Mouse (Mus musculus) liver, postnatal 0 days (tissue): ENCODE measurements around the gene Lrriq1. TPM values are rescaled to one million over a fixed set of nuclear protein-coding genes. Genes with fewer than 3 reads are reported as not detected.

Experiments used
- ATAC-seq: fragments of 200-750 bp; cut with Nextera tagmentation; 2 replicates; pipeline ENCODE4 v1.8.0; 2017; ENCODE audit warnings: mild to moderate bottlenecking, moderate library complexity
- DNase-seq: peaks from one replicate; pipeline ENCODE4 v3.0.0-alpha.2; 2016
- H3K27ac ChIP-seq: fragments of 300-500 bp; sonication (generic); 2 replicates; pipeline ENCODE4 v1.5.1; 2014; ENCODE audit warnings: antibody characterized with exemption, moderate library complexity, mild to moderate bottlenecking, low read depth
- H3K27me3 ChIP-seq: fragments of 300-500 bp; sonication (generic); 2 replicates; pipeline ENCODE4 v1.6.1; 2014; ENCODE audit warnings: low read length, control low read depth, mixed read lengths; ENCODE audit not compliant: insufficient read depth
- H3K36me3 ChIP-seq: fragments of 300-500 bp; sonication (generic); replicated peaks from 2 replicates; pipeline ENCODE4 v1.6.1; 2014; ENCODE audit warnings: mild to moderate bottlenecking, control low read depth, low read length, moderate library complexity, mixed read lengths; ENCODE audit not compliant: insufficient read depth
- H3K4me1 ChIP-seq: fragments of 300-500 bp; sonication (generic); 2 replicates; pipeline ENCODE4 v1.6.1; 2014; ENCODE audit warnings: antibody characterized with exemption, mild to moderate bottlenecking, control low read depth; ENCODE audit not compliant: insufficient read depth
- H3K4me2 ChIP-seq: fragments of 300-500 bp; sonication (generic); 2 replicates; pipeline ENCODE4 v1.6.1; 2014; ENCODE audit warnings: low read depth, mild to moderate bottlenecking, low read length, moderate library complexity, mixed read lengths
- H3K4me3 ChIP-seq: fragments of 300-500 bp; sonication (generic); 2 replicates; pipeline ENCODE4 v1.5.1; 2014; ENCODE audit warnings: low read depth, low read length
- H3K9ac ChIP-seq: fragments of 300-500 bp; sonication (generic); replicated peaks from 2 replicates; pipeline ENCODE4 v1.6.1; 2014; ENCODE audit warnings: mild to moderate bottlenecking, moderate library complexity
- H3K9me3 ChIP-seq: fragments of 300-500 bp; sonication (generic); 2 replicates; pipeline ENCODE4 v1.6.1; 2016; ENCODE audit warnings: mild to moderate bottlenecking, control low read depth, low read length, mixed read lengths
- CTCF ChIP-seq: sonication (generic); IDR thresholded peaks from 2 replicates; pipeline ENCODE4 v1.5.1; 2016; ENCODE audit warnings: antibody characterized with exemption, low read depth
- EP300 ChIP-seq: IDR thresholded peaks from 2 replicates; pipeline ENCODE4 v1.6.1; 2016; ENCODE audit warnings: antibody characterized with exemption, low read depth, mild to moderate bottlenecking
- whole genome bisulfite sequencing: fragments of 180-500 bp; shearing (Covaris S2); extraction: QIAGEN DNeasy Blood & Tissue Kit; methylation state at CpG from one replicate; pipeline ENCODE4 v1.1.7; 2014; ENCODE audit not compliant: insufficient replicate concordance; 5-methylcytosine and 5-hydroxymethylcytosine counted together
- polyA plus RNA-seq: library from polyadenylated mRNA; unstranded; fragments of >200 nt; fragmentation: Nextera tagmentation; extraction: Ambion mirVana; gene quantifications from 2 replicates; pipeline ENCODE4 v1.2.1, GENCODE M21; 2015

Lrriq1 gene
- polyA plus RNA-seq, 1 experiment from 2014 or later, result not detected

DNA sequence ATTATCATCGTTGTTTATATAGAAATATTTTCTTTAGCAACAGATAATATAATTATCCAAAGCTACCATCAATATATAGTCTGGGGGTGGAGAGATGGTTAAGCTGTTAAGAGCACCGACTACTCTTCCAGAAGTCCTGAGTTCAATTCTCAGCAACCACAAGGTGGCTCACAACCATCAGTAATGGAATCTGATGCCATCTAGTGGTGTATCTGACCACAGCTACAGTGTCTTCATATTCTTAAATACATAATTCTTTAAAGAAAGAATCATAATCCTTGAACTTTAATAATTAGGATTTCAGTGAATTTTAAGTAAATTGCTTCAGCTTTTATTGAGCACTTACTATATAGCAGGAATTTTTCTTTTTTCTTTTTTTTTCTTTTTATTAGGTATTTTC lies 128.0 kb downstream of the Lrriq1 start:
- H3K27ac ChIP-seq, result no peak overlapping the region
- no peaks in the 10 kb centered on the region for H3K27me3 ChIP-seq
- TF ChIP-seq EP300, result no peak
- TF ChIP-seq CTCF, result peak; percentile 21; the same call in 1 of the 2 replicates
- H3K36me3 ChIP-seq, result no peaks in the 10 kb centered on the region
- no peaks in the 10 kb centered on the region for H3K4me1 ChIP-seq
- H3K9ac ChIP-seq, result no peak overlapping the region
- no peaks in the 10 kb centered on the region for H3K9me3 ChIP-seq
- H3K4me2 ChIP-seq, result no peak overlapping the region
- H3K4me3 ChIP-seq, result no peak overlapping the region
- 76% methylated on average over 2 of the region's 2 CpGs for WGBS
- ATAC-seq (no peak), DNase-seq (no peak)

DNA sequence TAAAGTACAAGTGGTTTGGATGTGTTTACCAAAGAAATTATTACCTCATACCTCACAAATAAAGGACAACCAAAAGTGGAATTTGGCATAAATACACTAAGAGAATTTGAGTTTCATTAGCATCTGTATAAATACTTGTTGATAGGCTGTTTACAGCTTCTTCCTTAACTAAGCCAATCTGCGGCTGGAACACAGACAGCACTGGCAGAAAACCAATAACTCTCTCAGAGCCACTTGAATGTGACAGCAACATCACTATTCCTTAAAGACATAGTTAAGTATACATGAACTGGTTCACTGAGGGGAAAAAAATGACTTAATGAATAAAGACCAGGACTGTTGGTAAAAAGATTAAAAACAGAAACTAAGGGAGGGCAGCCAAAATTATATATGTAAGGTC lies 150.0 kb downstream of the Lrriq1 start:
- no peaks in the 10 kb centered on the region for H3K36me3 ChIP-seq
- WGBS, result 88% methylated on average over 1 of the region's 1 CpGs
- no peak for DNase-seq
- H3K27ac ChIP-seq, result no peak overlapping the region
- H3K4me1 ChIP-seq, result no peaks in the 10 kb centered on the region
- H3K4me3 ChIP-seq, result no peak overlapping the region
- H3K9ac ChIP-seq, result no peak overlapping the region
- no peaks in the 10 kb centered on the region for H3K27me3 ChIP-seq
- H3K4me2 ChIP-seq, result no peak overlapping the region
- no peaks in the 10 kb centered on the region for H3K9me3 ChIP-seq
- TF ChIP-seq EP300 (no peak), CTCF (no peak)
- no peak for ATAC-seq

- no peak for ATAC-seq
- 79% methylated on average over 2 of the region's 2 CpGs for WGBS
Measured at GRCm38 (mm10) chr10:103049593-103049992, 186.5 kb downstream of the Lrriq1 start.

DNA sequence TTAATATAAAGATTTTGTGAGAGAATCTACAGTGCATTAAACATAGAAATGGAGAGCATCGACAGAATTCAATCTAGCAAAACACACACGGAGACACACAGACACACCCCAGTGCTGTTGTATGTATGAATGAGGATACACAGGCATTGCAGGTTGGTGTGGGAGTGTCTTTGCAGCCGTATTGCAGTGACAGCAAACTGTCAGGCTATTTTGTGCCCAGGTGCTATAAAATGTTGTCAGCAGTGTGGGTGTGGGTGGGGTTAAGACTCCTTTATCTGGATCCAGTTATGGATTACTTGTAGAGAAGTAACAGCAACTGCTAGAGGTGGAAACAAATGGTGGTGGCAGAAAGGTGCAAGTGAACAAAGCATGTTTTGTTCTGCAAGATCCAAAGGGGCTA lies 189.5 kb downstream of the Lrriq1 start:
- Histone ChIP-seq H3K9ac (no peak overlapping the region), H3K4me2 (no peak overlapping the region), H3K4me1 (no peaks in the 10 kb centered on the region), H3K27ac (no peak overlapping the region), H3K9me3 (no peaks in the 10 kb centered on the region), H3K36me3 (no peaks in the 10 kb centered on the region), H3K27me3 (no peaks in the 10 kb centered on the region), H3K4me3 (no peak overlapping the region)
- TF ChIP-seq CTCF (no peak), EP300 (no peak)
- DNase-seq, result no peak
- 62% methylated on average over 3 of the region's 3 CpGs for WGBS
- ATAC-seq, result no peak

More at GRCm38 (mm10) chr10:103049593-103049992, 186.5 kb downstream of the Lrriq1 start:
- no peaks in the 10 kb centered on the region for H3K36me3 ChIP-seq
- H3K9me3 ChIP-seq, result no peaks in the 10 kb centered on the region
- no peaks in the 10 kb centered on the region for H3K27me3 ChIP-seq
- TF ChIP-seq CTCF, result no peak
- TF ChIP-seq EP300, result no peak
- no peak overlapping the region for H3K9ac ChIP-seq
- no peak overlapping the region for H3K4me3 ChIP-seq
- no peak overlapping the region for H3K4me2 ChIP-seq
- H3K27ac ChIP-seq, result no peak overlapping the region
- no peak for DNase-seq
- H3K4me1 ChIP-seq, result no peaks in the 10 kb centered on the region

DNA sequence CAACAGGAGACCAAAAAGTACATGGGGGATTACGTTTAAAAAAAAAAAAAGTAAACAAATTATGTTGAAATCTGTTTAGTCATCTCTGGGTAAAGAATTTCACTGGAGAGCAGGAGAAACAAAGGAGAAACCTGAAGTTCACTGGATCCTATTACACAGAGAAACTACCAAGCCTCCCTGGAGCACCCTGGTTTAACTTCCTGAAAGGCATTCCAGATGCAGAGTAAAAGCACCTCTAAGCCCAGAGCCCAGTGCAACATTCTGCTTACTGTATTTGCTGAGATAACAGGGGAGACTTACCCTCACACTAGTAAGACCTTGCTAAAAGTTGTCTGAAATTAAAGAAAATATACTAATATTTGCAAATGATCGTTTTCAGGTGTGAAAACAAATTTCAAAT lies 191.1 kb downstream of the Lrriq1 start:
- Histone ChIP-seq H3K4me2 (no peak overlapping the region), H3K4me3 (no peak overlapping the region), H3K4me1 (no peaks in the 10 kb centered on the region), H3K36me3 (no peaks in the 10 kb centered on the region), H3K27me3 (no peaks in the 10 kb centered on the region), H3K9me3 (no peaks in the 10 kb centered on the region), H3K27ac (no peak overlapping the region), H3K9ac (no peak overlapping the region)
- TF ChIP-seq CTCF (no peak), EP300 (no peak)
- no peak for ATAC-seq
- 38% methylated on average over 2 of the region's 2 CpGs for WGBS
- no peak for DNase-seq

DNA sequence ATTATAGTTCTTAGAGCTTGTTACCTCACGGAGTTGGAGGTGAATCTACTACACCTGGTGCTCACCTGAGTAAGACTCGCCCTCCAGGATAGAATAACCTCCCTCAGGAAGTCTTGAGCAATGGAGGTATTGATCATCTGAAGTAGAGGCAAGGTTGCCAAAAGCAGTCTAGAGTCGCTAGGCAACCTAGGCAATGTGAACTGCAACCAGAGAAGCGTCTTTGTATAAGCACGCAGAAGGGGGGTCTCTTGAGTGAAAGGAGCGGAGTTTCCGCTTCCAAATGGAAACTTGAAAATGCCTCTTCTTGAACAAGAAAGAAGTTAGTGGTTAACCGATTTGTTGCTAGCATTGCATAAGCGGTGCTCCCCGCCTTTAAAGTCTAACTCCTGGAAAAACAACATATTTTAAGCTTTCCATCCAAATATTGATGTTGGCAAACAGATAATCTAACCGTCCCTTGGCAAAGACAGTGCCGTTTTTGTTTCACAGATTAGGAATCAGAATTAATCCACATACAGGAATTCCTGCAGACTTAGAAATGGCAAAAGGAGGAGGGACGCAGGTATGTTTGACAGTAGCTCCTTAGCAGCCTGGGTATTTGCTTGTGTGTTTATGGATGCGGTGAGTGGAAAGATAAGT lies 201.0 kb downstream of the Lrriq1 start:
- H3K4me2 ChIP-seq, result no peak overlapping the region
- no peaks in the 10 kb centered on the region for H3K9me3 ChIP-seq
- no peak for ATAC-seq
- 3% methylated on average over 14 of the region's 14 CpGs for WGBS
- no peak overlapping the region for H3K27ac ChIP-seq
- H3K27me3 ChIP-seq, result peaks cover 45% of the 10 kb centered on the region
- H3K36me3 ChIP-seq, result no peaks in the 10 kb centered on the region
- no peak for DNase-seq
- no peak overlapping the region for H3K4me3 ChIP-seq
- no peaks in the 10 kb centered on the region for H3K4me1 ChIP-seq
- TF ChIP-seq EP300, result no peak
- TF ChIP-seq CTCF, result no peak
- H3K9ac ChIP-seq, result no peak overlapping the region
